In the genomic region with DNA sequence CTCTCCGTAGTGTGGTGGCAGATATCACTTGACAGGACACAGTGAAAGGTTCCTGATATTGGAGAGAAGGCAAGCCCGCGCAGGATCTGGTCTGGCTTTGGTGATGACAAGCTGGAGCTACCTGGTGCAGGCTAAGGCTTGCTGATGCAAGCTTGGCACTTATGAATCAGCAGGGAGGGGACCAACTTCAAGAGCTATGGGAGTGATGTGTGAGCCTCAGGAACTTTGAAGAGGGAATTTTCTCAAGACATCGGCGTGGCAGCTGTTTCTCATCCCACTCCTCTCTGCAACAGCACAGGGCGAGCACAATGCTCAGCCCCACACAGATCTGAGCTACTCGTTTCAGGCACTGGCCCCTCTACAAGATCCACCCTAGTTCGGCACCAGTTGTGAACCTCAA, we compare ENCODE assay signal across 8 mouse cellular contexts. TPM values are rescaled to one million over a fixed set of nuclear protein-coding genes. Genes with fewer than 3 reads are reported as not detected.
DNase-seq lines count a peak whose midpoint lies in the region; ATAC-seq and TF ChIP-seq lines count a peak whose summit lies in the region.

A gene (plus strand): TSS at position 302 of the 400 bp plus-strand sequence.

- DNase-seq in frontal cortex, postnatal 10 days (ENCODE audit: low spot score in 2 of 2) = no peak
- DNase-seq in liver, embryonic 14.5 days (ENCODE audit: low read depth in 3 of 3, low spot score in 3 of 3) = no peak
- peak; percentile 39 for DNase-seq in urinary bladder, postnatal 25 days (ENCODE audit: low spot score)
- DNase-seq in thymus, adult 18-20 months = no peak

- peaks cover 6% of the 10 kb centered on the region; the same call in 1 of the 2 replicates for H3K27me3 ChIP-seq in forebrain, embryonic 16.5 days (replicated peaks; ENCODE audit: control insufficient read depth, insufficient read depth, low read length)
- H3K27me3 ChIP-seq in hindbrain, embryonic 12.5 days = peaks cover 11% of the 10 kb centered on the region
- no peaks in the 10 kb centered on the region; the same call in 1 of the 2 replicates for H3K27me3 ChIP-seq in liver, embryonic 14.5 days (ENCODE audit: control insufficient read depth, insufficient read depth, low read length)

- no peak for TF ChIP-seq EP300 in liver, embryonic 14.5 days (IDR thresholded peaks at IDR 0.05; ENCODE audit: low read depth)

- H3K4me3 ChIP-seq in forebrain, embryonic 16.5 days (replicated peaks; ENCODE audit: low read length) = no peak within 1 kb of the TSS
- H3K4me3 ChIP-seq in hindbrain, embryonic 12.5 days = no peak within 1 kb of the TSS
- no peak within 1 kb of the TSS for H3K4me3 ChIP-seq in liver, embryonic 14.5 days (ENCODE audit: insufficient read depth in 1 of 2, low read depth in 2 of 2, low read length in 2 of 2)

- no peaks in the 10 kb centered on the region for H3K36me3 ChIP-seq in forebrain, embryonic 16.5 days (ENCODE audit: control insufficient read depth, insufficient read depth)
- no peaks in the 10 kb centered on the region for H3K36me3 ChIP-seq in hindbrain, embryonic 12.5 days
- H3K36me3 ChIP-seq in liver, embryonic 14.5 days (replicated peaks; ENCODE audit: control insufficient read depth, insufficient read depth, low read depth) = no peaks in the 10 kb centered on the region

- H3K4me1 ChIP-seq in forebrain, embryonic 16.5 days (replicated peaks; ENCODE audit: control insufficient read depth, insufficient read depth, low read length) = no peaks in the 10 kb centered on the region
- no peaks in the 10 kb centered on the region for H3K4me1 ChIP-seq in hindbrain, embryonic 12.5 days
- H3K4me1 ChIP-seq in liver, embryonic 14.5 days (replicated peaks; ENCODE audit: control insufficient read depth in 2 of 2, insufficient read depth in 2 of 2, low read length in 1 of 2) = no peaks in the 10 kb centered on the region

- no peak within 1 kb of the TSS for H3K4me2 ChIP-seq in forebrain, embryonic 16.5 days (ENCODE audit: low read length)
- H3K4me2 ChIP-seq in hindbrain, embryonic 12.5 days (replicated peaks) = no peak within 1 kb of the TSS
- H3K4me2 ChIP-seq in liver, embryonic 14.5 days (ENCODE audit: low read depth) = no peak within 1 kb of the TSS

- WGBS in forebrain, embryonic 16.5 days = 78% methylated on average over 8 of the region's 8 CpGs
- WGBS in hindbrain, embryonic 12.5 days = 74% methylated on average over 8 of the region's 8 CpGs
- 66% methylated on average over 8 of the region's 8 CpGs for WGBS in liver, embryonic 14.5 days (ENCODE audit: insufficient replicate concordance)

- TF ChIP-seq CTCF in liver, embryonic 14.5 days (IDR thresholded peaks at IDR 0.05; ENCODE audit: low read depth) = no peak

- peak; percentile 55; the same call in 1 of the 2 replicates for ATAC-seq in frontal cortex, adult (ENCODE audit: low TSS enrichment)
- ATAC-seq in activated CD4-positive, CD25-positive, alpha-beta regulatory T cell, adult 4 months = no peak
- no peak for ATAC-seq in forebrain, embryonic 16.5 days
- ATAC-seq in hindbrain, embryonic 12.5 days (ENCODE audit: low FRiP score) = no peak
- no peak for ATAC-seq in liver, embryonic 14.5 days (ENCODE audit: insufficient read depth)

- H3K9ac ChIP-seq in forebrain, embryonic 16.5 days (replicated peaks; ENCODE audit: low read depth, low read length) = no peak within 1 kb of the TSS
- no peak within 1 kb of the TSS for H3K9ac ChIP-seq in hindbrain, embryonic 12.5 days
- H3K9ac ChIP-seq in liver, embryonic 14.5 days (replicated peaks) = no peak within 1 kb of the TSS

- no peaks in the 10 kb centered on the region for H3K9me3 ChIP-seq in forebrain, embryonic 16.5 days (ENCODE audit: control insufficient read depth, low read length)
- no peaks in the 10 kb centered on the region for H3K9me3 ChIP-seq in hindbrain, embryonic 12.5 days (replicated peaks)
- no peaks in the 10 kb centered on the region for H3K9me3 ChIP-seq in liver, embryonic 14.5 days (ENCODE audit: control insufficient read depth, low read length)

- no peak within 1 kb of the TSS for H3K27ac ChIP-seq in forebrain, embryonic 16.5 days (ENCODE audit: low read length)
- no peak within 1 kb of the TSS for H3K27ac ChIP-seq in hindbrain, embryonic 12.5 days
- H3K27ac ChIP-seq in liver, embryonic 14.5 days = no peak within 1 kb of the TSS

RNA-seq across cellular contexts. Expression of the gene that starts here (rescaled TPM):
- polyA plus RNA-seq in activated CD4-positive, CD25-positive, alpha-beta regulatory T cell, adult 4 months (2017; shearing (Covaris generic)) = 10 to 100 TPM; 23.4 to 28.1 TPM
- polyA plus RNA-seq in forebrain, embryonic 16.5 days (2015; fragmentation: Nextera tagmentation; extraction: Ambion mirVana) = 40.2 and 50.1 TPM in 2 replicates
- polyA plus RNA-seq in hindbrain, embryonic 12.5 days (2016; fragmentation: Nextera tagmentation; extraction: Ambion mirVana) = 32.3 and 32.4 TPM in 2 replicates
- 49.8 and 65.9 TPM in 2 replicates for polyA plus RNA-seq in liver, embryonic 14.5 days (2012; rRNA removed)
- 109 and 120 TPM in 2 replicates for polyA plus RNA-seq in liver, embryonic 14.5 days (2014; fragmentation: Nextera tagmentation; extraction: Ambion mirVana)
